Mouse (Mus musculus): ENCODE measurements around the gene Pgm3. TPM values are rescaled to one million over a fixed set of nuclear protein-coding genes. Genes with fewer than 3 reads are reported as not detected.
A peak's percentile ranks its signal among the peaks of the same experiment; 100 is the strongest.
"Not testable (repeated sequence)": the region's sequence is repeated elsewhere in the genome, so short reads cannot be mapped to it uniquely, and the experiment has no call there.

Pgm3 gene
- polyA plus RNA-seq, 1 experiment from 2014 or later: 29.2 TPM

DNA sequence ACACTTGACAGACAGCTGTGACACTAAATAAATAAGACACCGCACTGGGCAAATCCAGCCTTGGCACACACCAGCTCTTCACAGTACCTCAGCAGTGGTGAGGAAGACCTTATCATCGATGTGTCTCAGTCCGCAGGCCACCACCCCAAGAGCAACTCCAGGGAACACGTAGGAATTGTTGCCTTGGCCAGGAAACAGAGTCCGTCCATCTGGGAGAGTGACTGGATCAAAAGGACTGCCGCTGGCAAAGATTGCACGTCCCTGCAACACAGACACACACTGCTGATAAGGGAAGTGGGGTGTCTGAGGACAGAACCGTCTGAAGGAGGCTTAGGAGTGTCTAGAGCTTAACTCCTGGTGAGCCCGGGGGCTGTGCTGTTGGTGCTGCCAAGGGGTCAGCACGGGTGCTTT lies 22.7 kb upstream of the Pgm3 start:
- not testable (repeated sequence) for H3K36me3 ChIP-seq (ENCODE audit: control insufficient read depth, insufficient read depth, low read length); H3K4me1 ChIP-seq (ENCODE audit: control insufficient read depth, insufficient read depth, low read length); H3K27me3 ChIP-seq (ENCODE audit: control insufficient read depth, insufficient read depth, low read length); H3K4me2 ChIP-seq (replicated peaks; ENCODE audit: low read depth, low read length); H3K9me3 ChIP-seq (ENCODE audit: control insufficient read depth, low read depth, low read length); H3K27ac ChIP-seq (ENCODE audit: low read length); H3K4me3 ChIP-seq (ENCODE audit: low read depth, low read length); ATAC-seq (ENCODE audit: insufficient number of reproducible peaks, insufficient read depth, low FRiP score, low read depth); H3K9ac ChIP-seq (replicated peaks; ENCODE audit: low read depth, low read length)
- 50% methylated on average over 10 of the region's 10 CpGs for WGBS

DNA sequence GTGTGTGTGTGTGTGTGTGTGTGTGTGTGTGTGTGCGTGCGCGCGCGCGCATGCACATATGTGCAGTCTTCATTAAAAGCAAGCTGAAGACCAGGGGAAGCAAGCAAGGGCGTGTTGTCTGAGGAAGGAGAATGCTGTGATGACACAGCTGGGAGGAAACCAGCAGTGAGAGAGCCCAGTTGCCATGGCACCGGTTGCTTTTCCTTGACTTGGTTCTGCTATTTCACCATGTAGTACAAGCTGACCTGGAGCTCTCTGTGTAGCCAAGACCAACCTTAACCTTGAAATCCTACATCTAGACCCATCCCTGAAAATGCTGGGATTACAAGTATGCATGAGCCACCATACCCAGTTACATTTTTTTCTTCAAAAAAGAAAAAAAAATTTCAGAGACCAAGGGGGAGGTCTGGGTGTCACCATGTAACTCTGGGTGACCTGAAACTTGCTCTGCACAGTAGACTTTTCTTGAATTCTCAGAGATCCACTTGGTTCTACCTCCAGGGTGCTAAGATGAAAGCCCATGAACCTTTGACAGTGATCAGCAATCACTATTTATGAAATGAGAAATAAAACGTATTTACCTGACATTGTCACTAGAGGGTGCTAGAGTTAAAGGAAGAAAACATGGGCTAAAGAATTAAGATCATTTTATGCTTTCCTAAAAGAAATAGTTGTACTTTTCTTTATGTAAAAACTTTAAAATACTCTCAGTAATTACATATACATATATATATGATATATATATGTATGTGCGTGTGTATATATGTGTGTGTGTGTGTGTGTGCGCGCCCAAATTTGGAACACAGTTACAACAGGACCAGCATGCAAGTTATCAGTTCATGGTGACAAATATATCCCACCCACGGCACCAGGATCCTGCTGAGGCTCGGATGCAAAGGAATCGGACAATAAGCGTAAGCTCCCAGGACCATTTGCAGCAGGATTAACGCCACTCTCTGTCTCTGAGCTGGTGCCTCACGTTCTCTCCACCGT lies 21.3 kb upstream of the Pgm3 start:
- H3K27me3 ChIP-seq (ENCODE audit: control insufficient read depth, insufficient read depth, low read length): no peaks in the 10 kb centered on the region
- WGBS: 76% methylated on average over 19 of the region's 19 CpGs
- no peaks in the 10 kb centered on the region for H3K36me3 ChIP-seq (ENCODE audit: control insufficient read depth, insufficient read depth, low read length)
- H3K27ac ChIP-seq (ENCODE audit: low read length): no peak overlapping the region
- no peak for ATAC-seq (ENCODE audit: insufficient number of reproducible peaks, insufficient read depth, low FRiP score, low read depth)
- H3K4me1 ChIP-seq (ENCODE audit: control insufficient read depth, insufficient read depth, low read length): no peaks in the 10 kb centered on the region
- no peak overlapping the region for H3K4me2 ChIP-seq (replicated peaks; ENCODE audit: low read depth, low read length)
- no peak overlapping the region for H3K9ac ChIP-seq (replicated peaks; ENCODE audit: low read depth, low read length)
- H3K4me3 ChIP-seq (ENCODE audit: low read depth, low read length): no peak overlapping the region
- H3K9me3 ChIP-seq (ENCODE audit: control insufficient read depth, low read depth, low read length): no peaks in the 10 kb centered on the region

DNA sequence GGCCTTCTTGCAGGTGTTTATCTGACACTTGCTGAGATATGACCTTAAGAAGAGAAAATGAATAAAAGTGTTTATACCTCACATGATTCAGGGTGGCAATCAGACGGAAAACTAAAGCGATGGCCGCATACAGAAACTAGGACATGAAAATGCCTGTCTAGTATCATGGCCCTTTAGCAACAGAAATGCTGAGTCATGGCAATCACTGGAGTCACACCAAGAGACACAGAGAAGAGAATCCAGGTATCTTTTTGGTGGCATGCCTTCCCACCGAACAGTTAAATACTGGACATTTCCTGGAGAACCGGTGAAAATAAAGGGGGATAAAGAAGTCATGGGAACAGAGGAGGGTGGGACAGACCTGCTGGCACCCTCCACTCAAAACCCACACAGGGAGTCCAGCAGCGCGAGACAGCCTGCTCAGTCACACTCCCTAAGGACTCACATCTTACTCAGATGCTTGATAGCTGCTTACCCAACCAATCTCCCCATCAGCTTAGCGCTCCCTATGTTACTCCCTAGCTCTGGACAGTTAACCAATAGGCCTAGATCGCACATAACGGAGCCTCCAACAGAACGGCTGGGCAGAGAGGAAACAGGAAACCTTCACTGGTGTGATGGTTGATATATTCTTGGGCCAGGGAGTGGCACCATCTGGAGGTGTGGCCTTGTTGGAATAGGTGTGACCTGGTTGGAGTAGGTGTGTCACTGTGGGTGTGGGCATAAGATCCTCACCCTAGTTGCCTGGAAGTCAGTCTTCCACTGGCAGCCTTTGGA lies 15.6 kb upstream of the Pgm3 start:
- H3K27ac ChIP-seq (ENCODE audit: low read length): no peak overlapping the region
- WGBS: 87% methylated on average over 11 of the region's 11 CpGs
- ATAC-seq (ENCODE audit: insufficient number of reproducible peaks, insufficient read depth, low FRiP score, low read depth): no peak

DNA sequence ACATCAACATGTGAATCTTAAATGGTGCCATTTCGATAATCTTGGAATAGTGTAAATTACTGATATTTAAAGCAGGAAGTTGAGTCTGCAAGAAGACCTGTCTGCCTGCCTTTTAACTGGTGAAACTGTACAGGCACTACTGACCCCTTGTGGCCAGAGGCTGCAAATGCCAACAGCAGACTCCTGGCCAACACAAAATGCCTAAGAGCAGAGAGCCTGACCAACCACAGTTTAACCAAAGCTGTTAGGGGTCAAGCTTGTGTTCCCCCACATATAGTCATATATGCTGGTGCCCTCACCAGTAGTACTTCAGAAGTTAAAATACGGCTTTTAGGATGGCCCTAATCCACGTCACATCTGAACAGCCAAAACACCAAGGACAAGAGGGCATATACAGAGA lies 12.1 kb upstream of the Pgm3 start:
- no peak overlapping the region for H3K4me2 ChIP-seq (replicated peaks; ENCODE audit: low read depth, low read length)
- no peak for ATAC-seq (ENCODE audit: insufficient number of reproducible peaks, insufficient read depth, low FRiP score, low read depth)
- no peaks in the 10 kb centered on the region for H3K4me1 ChIP-seq (ENCODE audit: control insufficient read depth, insufficient read depth, low read length)
- H3K36me3 ChIP-seq (ENCODE audit: control insufficient read depth, insufficient read depth, low read length): no peaks in the 10 kb centered on the region
- H3K9ac ChIP-seq (replicated peaks; ENCODE audit: low read depth, low read length): no peak overlapping the region
- H3K9me3 ChIP-seq (ENCODE audit: control insufficient read depth, low read depth, low read length): no peaks in the 10 kb centered on the region
- 51% methylated on average over 3 of the region's 3 CpGs for WGBS
- no peaks in the 10 kb centered on the region for H3K27me3 ChIP-seq (ENCODE audit: control insufficient read depth, insufficient read depth, low read length)
- no peak overlapping the region for H3K4me3 ChIP-seq (ENCODE audit: low read depth, low read length)
- H3K27ac ChIP-seq (ENCODE audit: low read length): no peak overlapping the region

More for the DNA sequence above, 15.6 kb upstream of the Pgm3 start:
- Histone ChIP-seq H3K9ac (replicated peaks; ENCODE audit: low read depth, low read length) (no peak overlapping the region), H3K4me2 (replicated peaks; ENCODE audit: low read depth, low read length) (no peak overlapping the region), H3K4me1 (ENCODE audit: control insufficient read depth, insufficient read depth, low read length) (no peaks in the 10 kb centered on the region), H3K9me3 (ENCODE audit: control insufficient read depth, low read depth, low read length) (no peaks in the 10 kb centered on the region), H3K27me3 (ENCODE audit: control insufficient read depth, insufficient read depth, low read length) (no peaks in the 10 kb centered on the region), H3K4me3 (ENCODE audit: low read depth, low read length) (no peak overlapping the region), H3K36me3 (ENCODE audit: control insufficient read depth, insufficient read depth, low read length) (no peaks in the 10 kb centered on the region)

DNA sequence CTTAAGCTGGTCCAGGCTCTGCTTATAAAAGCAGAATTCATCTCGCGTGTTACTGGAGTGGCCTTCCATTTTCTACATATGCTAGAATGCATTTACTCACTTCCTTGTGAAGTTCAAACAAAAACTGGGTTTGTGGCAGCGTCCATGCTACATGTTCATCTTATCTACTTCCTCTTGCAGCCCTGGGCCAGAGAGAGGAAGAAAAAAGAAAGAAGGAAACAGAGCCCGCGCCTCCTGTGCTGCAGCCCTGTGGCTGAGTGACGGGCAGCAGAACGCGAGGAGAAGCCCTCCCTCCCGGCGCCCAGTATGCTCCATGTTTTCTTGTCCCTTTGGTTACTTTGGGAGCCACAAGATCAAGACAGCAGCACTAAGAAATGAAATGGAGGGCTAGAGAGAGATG lies 8.0 kb upstream of the Pgm3 start:
- Histone ChIP-seq H3K27ac (ENCODE audit: low read length) (no peak overlapping the region), H3K27me3 (ENCODE audit: control insufficient read depth, insufficient read depth, low read length) (no peaks in the 10 kb centered on the region), H3K9ac (replicated peaks; ENCODE audit: low read depth, low read length) (no peak overlapping the region), H3K4me1 (ENCODE audit: control insufficient read depth, insufficient read depth, low read length) (no peaks in the 10 kb centered on the region), H3K36me3 (ENCODE audit: control insufficient read depth, insufficient read depth, low read length) (no peaks in the 10 kb centered on the region), H3K9me3 (ENCODE audit: control insufficient read depth, low read depth, low read length) (no peaks in the 10 kb centered on the region), H3K4me3 (ENCODE audit: low read depth, low read length) (no peak overlapping the region), H3K4me2 (replicated peaks; ENCODE audit: low read depth, low read length) (no peak overlapping the region)
- no peak for ATAC-seq (ENCODE audit: insufficient number of reproducible peaks, insufficient read depth, low FRiP score, low read depth)
- 82% methylated on average over 10 of the region's 10 CpGs for WGBS

DNA sequence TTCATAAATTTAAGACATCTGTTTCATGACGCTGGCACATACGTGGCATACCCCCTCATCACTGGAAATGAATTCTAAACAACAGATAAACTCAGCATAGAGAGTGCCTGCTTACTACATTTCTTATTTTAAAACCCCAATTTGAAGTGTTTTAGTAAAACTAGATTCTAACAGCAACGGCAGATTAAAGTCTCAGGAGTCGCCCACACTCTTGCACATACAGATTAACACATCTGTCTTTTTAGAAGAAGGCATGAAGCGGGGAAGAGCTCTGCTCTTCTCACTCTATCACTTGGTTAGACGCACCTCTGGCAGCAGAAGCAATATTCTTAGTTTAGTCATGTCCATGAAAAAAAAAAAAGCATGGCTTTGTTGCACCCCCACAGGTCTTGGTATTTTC lies 3.5 kb upstream of the Pgm3 start:
- Histone ChIP-seq H3K36me3 (ENCODE audit: control insufficient read depth, insufficient read depth, low read length) (no peaks in the 10 kb centered on the region), H3K9ac (replicated peaks; ENCODE audit: low read depth, low read length) (no peak overlapping the region), H3K27me3 (ENCODE audit: control insufficient read depth, insufficient read depth, low read length) (no peaks in the 10 kb centered on the region), H3K4me1 (ENCODE audit: control insufficient read depth, insufficient read depth, low read length) (peaks cover 7% of the 10 kb centered on the region; the same call in 1 of the 2 replicates), H3K4me2 (replicated peaks; ENCODE audit: low read depth, low read length) (no peak overlapping the region), H3K27ac (ENCODE audit: low read length) (no peak overlapping the region), H3K4me3 (ENCODE audit: low read depth, low read length) (no peak overlapping the region), H3K9me3 (ENCODE audit: control insufficient read depth, low read depth, low read length) (no peaks in the 10 kb centered on the region)
- whole genome bisulfite sequencing: 89% methylated on average over 6 of the region's 6 CpGs
- ATAC-seq (ENCODE audit: insufficient number of reproducible peaks, insufficient read depth, low FRiP score, low read depth): no peak

DNA sequence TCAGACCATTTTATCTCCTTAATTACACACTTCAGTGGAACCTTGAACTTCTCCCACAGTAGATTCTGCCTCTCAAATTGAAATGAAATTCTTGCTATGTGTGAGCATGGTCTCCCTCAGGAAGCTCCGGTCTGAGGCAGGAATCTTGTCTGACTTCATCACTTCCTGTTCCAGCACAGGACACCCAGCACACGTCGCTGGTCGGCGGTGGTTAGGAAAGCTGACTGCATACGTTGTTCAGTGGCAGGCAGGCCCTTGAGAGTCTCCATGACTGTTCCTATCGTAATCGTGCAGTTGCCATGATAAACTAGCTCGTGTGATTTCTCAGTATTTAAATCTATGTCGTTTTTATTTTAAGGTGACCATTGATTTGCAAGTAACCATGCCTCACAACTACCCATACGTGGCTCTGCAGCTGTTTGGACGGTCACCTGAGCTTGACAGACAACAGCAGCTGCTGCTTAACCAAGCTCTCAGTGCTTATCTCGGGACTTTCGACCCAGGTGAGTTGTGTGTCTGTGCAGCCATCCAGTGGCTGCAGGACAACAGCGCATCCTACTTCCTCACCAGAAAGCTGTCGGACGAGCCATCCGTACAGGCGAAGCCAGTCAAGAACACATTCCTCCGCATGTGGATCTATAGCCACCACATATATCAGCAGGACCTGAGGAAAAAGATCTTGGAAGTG lies 2.1 kb upstream of the Pgm3 start:
- 77% methylated on average over 20 of the region's 20 CpGs for WGBS
- Histone ChIP-seq H3K9me3 (ENCODE audit: control insufficient read depth, low read depth, low read length) (no peaks in the 10 kb centered on the region), H3K27me3 (ENCODE audit: control insufficient read depth, insufficient read depth, low read length) (no peaks in the 10 kb centered on the region), H3K9ac (replicated peaks; ENCODE audit: low read depth, low read length) (no peak overlapping the region), H3K4me1 (ENCODE audit: control insufficient read depth, insufficient read depth, low read length) (peaks cover 7% of the 10 kb centered on the region; the same call in 1 of the 2 replicates), H3K4me2 (replicated peaks; ENCODE audit: low read depth, low read length) (no peak overlapping the region), H3K36me3 (ENCODE audit: control insufficient read depth, insufficient read depth, low read length) (peaks cover 8% of the 10 kb centered on the region; the same call in 1 of the 2 replicates), H3K27ac (ENCODE audit: low read length) (no peak overlapping the region), H3K4me3 (ENCODE audit: low read depth, low read length) (no peak overlapping the region)
- no peak for ATAC-seq (ENCODE audit: insufficient number of reproducible peaks, insufficient read depth, low FRiP score, low read depth)

DNA sequence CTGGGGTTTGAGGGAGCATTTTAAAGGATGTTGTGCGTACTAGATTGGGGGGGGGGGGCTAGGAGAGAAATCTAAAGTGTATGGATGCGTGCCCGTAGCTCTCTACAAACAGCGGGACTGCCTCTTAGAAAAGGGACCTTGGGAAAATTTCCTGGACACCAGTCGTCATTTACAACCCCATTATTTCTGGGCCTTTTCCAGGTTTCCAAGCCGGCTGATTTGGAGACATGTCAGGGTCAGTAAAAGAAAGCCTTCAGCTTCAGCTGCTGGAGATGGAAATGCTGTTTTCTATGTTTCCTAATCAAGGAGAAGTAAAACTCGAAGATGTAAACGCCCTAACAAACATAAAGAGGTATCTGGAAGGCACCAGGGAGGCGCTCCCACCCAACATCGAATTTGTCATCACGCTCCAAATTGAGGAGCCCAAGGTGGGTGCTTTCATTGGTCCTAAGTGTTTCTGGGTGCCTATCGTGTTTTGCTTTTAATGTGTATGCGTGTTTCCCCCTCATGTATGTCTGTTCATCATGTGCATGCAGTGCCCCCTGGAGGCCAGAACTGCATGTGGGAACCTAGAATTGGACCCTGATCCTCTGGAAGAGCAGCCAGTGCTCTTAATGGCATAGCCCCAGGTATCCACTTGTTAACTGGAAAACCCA lies 1.1 kb upstream of the Pgm3 start:
- WGBS: 6% methylated on average over 13 of the region's 13 CpGs

More for the DNA sequence above, 1.1 kb upstream of the Pgm3 start:
- Histone ChIP-seq H3K4me2 (replicated peaks; ENCODE audit: low read depth, low read length) (peak overlapping the region; percentile 91), H3K27me3 (ENCODE audit: control insufficient read depth, insufficient read depth, low read length) (no peaks in the 10 kb centered on the region), H3K9me3 (ENCODE audit: control insufficient read depth, low read depth, low read length) (no peaks in the 10 kb centered on the region), H3K36me3 (ENCODE audit: control insufficient read depth, insufficient read depth, low read length) (peaks cover 13% of the 10 kb centered on the region; the same call in 1 of the 2 replicates), H3K4me3 (ENCODE audit: low read depth, low read length) (peak overlapping the region; percentile 68), H3K9ac (replicated peaks; ENCODE audit: low read depth, low read length) (no peak overlapping the region), H3K27ac (ENCODE audit: low read length) (no peak overlapping the region), H3K4me1 (ENCODE audit: control insufficient read depth, insufficient read depth, low read length) (peaks cover 7% of the 10 kb centered on the region; the same call in 1 of the 2 replicates)
- no peak for ATAC-seq (ENCODE audit: insufficient number of reproducible peaks, insufficient read depth, low FRiP score, low read depth)
